Mouse (Mus musculus) embryonic fibroblast, embryonic 13.5 days (primary cell): ENCODE measurements around the gene Map4k3.

Experiments
- CTCF ChIP-seq: IDR thresholded peaks from 2 replicates; pipeline ENCODE4 v1.5.1; 2011; ENCODE audit warnings: mild to moderate bottlenecking, control low read depth, low read length, moderate library complexity, borderline replicate concordance; ENCODE audit not compliant: insufficient read depth
- POLR2A ChIP-seq: IDR thresholded peaks from 2 replicates; pipeline ENCODE4 v1.6.1; 2011; ENCODE audit warnings: low read depth, mild to moderate bottlenecking, control low read depth, low read length, moderate library complexity

GRCm38 (mm10) chr17:80765204-80765603 lies 36.9 kb upstream of the Map4k3 start:
- TF ChIP-seq CTCF: no peak
- no peak for TF ChIP-seq POLR2A
